Mouse (Mus musculus) 3134 (cell line): ENCODE data around the gene Cyp2w1.
"Not testable (repeated sequence)": the region's sequence is repeated elsewhere in the genome, so short reads cannot be mapped to it uniquely, and the experiment has no call there.

Source experiments
- DNase-seq: peaks from one replicate; pipeline ENCODE4 v3.0.0-alpha.2; 2011; ENCODE audit warnings: low spot score; ENCODE audit not compliant: insufficient read length; ENCODE audit errors: extremely low read depth

Cyp2w1 gene

DNA sequence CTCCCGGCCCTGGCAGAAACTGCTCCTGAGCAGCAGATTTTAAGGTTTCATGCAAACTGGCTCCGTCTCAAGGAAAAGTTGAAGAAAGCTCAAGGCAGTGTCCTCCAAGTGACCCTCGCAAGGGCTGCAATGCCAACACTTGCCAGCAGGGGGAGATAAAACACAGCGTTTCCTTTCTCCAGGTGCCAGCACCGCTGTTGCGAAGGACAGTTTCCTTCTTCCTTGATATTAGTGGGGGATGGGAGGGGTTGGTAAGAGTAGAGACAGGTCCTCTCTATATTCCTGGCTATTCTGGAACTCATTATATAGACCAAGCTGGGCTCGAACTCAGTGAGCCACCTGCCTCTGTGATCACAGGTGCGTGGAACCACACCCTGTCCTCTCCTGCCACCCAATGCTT lies 20.7 kb upstream of the Cyp2w1 start:
- no peak for DNase-seq

DNA sequence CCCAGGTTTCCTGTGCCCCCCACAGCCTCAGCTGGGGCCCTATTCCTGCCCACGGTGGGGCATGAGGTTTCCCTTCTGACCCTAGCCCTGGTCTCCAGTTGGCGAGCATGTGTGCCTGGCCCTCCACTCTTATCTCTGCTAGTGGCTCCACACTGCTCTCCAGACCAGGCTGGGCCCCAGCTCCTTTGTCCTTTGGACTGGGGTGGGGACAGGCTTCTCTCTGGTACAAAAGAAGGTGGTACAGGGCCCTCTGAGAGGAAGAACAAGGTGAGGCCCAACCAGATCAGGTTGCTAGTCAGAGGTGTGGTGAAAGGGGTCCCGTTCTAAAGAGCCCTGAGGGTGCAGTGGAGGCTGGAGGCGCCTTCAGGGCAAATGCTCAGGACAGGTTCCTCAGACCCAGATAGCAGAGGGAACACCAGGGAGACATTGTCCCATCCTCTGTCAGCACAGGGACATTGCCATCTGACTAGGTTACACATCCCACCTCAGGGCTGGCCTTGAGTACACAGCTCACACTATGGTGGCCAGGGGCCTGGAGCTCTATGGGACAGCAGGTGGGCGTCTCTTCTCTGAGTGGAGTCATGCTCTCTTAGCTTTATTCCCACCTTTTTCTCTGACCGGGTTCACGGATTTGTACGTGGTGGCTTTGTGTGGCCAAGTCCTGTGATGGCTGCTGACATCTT lies 19.7 kb upstream of the Cyp2w1 start:
- DNase-seq: no peak

GRCm38 (mm10) chr5:139333301-139334013 lies 19.0 kb upstream of the Cyp2w1 start:
- DNase-seq: no peak

GRCm38 (mm10) chr5:139334394-139334793 lies 18.0 kb upstream of the Cyp2w1 start:
- not testable (repeated sequence) for DNase-seq

GRCm38 (mm10) chr5:139335634-139336033 lies 16.8 kb upstream of the Cyp2w1 start:
- DNase-seq: no peak

- no peak for DNase-seq
Observed at GRCm38 (mm10) chr5:139337826-139338370, 14.5 kb upstream of the Cyp2w1 start.

- no peak for DNase-seq
Observed at GRCm38 (mm10) chr5:139338403-139338802, 14.0 kb upstream of the Cyp2w1 start.

DNA sequence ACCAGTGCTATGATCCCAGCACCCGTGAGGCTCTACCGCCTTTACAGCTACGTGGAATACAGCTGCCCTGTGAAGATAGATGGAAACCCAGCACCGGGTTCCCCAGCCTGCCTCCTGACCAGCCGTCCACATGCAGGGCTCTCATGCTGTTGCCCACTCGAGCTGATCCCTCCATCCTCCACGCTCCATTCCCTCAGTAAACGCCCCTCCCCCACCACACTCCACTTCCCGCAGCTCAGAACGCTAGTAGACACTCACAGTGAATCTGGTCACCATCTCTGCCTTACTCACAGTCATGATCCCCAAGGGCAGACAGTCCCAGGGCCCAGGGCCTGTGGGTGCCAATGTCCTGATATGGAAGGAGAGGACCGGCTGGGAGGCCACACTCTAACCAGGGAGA lies 13.5 kb upstream of the Cyp2w1 start:
- no peak for DNase-seq

DNA sequence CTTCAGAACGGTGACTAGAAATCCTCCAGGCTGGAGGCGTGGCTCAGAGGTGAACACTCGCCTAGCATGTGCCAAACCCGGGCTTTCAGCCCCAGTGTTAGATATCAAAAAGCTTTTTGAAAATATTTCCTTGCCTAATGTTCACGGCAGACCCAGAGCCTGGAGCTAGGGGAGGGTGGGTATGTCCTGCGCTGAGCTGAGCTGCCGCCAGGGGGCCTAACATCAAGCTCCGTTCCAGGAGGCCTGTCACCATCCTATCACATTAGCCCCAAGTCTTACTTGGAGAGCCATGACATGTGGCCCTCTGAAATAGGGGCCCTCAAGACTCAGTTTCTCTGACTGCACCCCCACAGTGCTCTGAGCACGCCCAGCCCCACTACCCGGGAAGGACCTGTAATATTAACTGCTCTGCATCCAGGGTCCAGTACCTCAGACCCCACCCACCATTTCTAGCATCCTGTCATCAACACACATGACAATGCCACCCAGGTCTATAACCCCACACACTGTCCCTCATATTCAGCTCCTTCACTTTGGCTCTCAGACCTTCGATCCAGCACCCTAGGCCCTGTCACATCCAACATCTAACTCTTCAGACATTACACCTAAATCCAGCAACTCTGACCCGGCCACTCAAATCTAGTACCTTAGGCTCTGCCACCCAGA lies 8.3 kb upstream of the Cyp2w1 start:
- DNase-seq: peak; percentile 81

DNA sequence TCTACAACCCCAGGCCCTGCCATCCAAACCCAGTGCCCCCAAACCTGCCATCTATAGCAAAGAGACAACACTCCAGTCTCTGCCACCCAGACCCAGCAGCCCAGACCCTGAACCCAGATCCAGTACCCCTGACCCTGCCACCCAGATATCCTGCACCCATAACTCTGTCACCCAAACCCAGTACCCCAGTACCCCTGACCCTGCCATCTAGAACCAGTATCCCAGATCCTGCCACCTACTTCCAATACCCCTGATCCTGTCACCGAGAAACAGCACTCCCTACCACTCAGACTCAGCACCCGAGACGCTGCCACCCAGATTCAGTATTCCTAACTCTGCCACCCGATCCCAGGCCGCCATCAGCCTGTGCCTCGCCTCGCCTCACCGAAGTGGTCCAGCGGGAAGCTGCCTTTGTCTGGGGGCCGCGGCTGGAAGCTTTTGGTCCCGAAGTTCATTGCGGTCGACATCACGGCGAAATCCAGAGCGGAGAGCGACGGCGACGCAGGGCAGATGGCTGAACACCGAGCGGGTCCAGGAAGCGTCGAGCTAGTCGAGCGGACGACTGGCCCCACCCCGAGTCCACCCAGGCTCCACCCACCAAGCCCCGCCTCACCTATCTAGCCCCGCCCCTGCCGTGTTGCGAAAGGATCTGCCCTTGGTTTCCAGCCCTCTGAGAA lies 7.6 kb upstream of the Cyp2w1 start:
- peak; percentile 97 for DNase-seq

DNA sequence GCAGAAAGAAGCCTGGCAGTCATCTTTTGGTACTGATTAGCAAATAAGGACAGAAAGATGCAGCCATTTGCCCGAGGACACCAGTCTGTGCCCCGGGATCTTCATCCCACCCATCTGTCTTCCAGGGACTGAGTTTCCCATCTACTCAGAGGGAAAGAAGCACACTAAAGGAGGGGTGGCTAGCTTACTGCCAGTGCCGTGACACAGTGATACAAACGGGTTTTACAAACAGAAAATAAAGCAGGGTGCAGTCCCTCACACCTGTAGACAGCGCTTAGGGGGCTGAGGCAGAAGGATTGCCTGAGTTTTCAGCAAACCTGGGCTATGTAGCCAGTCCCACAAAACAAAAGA lies 7.1 kb upstream of the Cyp2w1 start:
- DNase-seq: no peak

- no peak for DNase-seq
Observed at GRCm38 (mm10) chr5:139347225-139347624, 5.2 kb upstream of the Cyp2w1 start.

DNA sequence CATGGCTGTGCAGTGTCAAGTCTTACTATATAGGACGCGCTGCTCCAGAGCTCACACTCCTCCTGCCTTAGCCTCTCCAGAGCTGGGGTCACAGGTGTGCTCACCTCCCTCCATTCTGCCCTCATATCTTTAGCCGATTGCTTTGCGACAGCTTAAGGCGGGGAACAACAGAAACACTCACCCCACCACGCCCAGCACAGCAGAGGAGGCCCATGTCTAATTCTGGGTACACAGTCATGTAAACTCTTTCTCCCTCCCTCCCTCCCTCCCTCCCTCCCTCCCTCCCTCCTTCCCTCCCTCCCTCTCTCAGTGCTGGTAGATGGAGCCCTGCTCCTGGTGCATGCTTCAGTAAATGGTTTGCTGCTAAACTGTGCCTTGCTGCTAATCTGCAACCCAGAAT lies 2.7 kb upstream of the Cyp2w1 start:
- DNase-seq: no peak

GRCm38 (mm10) chr5:139351134-139351533 lies 1.3 kb upstream of the Cyp2w1 start, which contains the start of gene Cox19:
TSS of gene Cox19 (minus strand) at chr5:139351418.
- no peak for DNase-seq

GRCm38 (mm10) chr5:139351628-139352027 lies 789 bp upstream of the Cyp2w1 start:
- no peak for DNase-seq

- no peak for DNase-seq
Observed at GRCm38 (mm10) chr5:139353496-139353895, 1.1 kb downstream of the Cyp2w1 start.

- DNase-seq: no peak
Observed at GRCm38 (mm10) chr5:139353946-139354345, 1.5 kb downstream of the Cyp2w1 start.

GRCm38 (mm10) chr5:139355235-139355772 lies 2.9 kb downstream of the Cyp2w1 start:
- peak; percentile 54 for DNase-seq

DNA sequence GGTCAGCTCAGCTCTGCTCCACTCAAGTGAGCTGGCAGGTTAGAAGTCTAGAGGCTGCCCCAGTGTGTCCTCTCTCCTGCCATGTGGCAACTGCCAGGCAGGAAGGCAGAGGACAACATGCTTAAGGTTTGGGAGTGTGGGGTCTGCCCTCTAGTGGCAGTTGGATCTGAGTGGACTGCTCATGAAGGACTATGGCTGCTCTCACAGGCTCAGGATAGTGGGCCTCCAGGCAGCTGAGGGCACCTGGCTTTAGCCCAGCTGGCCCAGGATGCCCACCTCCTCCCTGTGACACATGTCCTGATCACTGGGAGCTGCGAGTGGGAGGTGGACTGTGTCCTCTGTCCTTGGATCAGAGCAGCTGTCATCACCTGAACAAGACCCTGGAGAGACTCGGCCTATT lies 6.2 kb downstream of the Cyp2w1 start:
- no peak for DNase-seq

DNA sequence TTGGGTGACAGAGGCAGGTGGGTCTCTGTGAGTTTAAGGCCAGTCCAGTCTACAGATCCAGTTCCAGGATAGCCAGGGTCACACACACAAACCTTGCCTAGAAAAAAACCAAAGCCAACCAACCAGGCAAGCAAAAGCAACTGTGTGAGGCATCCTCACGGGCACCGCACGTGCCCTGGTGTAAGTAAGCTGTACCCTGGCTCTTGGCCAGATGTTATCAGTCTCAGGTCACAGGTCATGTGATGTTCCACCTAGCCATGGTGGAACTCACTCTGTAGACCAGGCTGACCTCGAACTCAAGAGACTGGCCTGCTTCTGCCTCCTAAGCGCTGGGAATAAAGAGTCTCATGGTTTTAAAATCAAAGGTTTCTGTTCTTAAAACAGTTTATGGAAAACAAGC lies 6.8 kb downstream of the Cyp2w1 start:
- DNase-seq: no peak

DNA sequence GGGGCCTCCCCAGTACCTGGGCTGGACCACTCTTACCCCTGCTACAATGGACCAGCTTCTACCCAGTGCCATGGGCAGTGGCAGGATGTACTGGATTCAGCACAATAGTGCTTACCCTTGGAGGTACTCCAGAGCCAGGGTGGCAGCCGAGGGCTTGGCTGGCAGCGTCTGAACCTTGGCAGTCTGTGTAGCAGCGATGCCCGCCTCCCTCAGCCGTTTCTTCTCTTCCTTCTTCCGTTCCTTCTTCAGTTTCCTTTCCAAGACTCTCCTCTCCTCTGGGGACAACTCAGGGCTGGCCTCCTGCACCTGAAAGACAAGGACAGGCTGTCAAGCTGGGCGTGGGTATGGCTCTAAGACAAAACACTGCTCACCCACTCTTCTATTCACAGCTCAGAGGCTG lies 11.4 kb downstream of the Cyp2w1 start:
- DNase-seq: no peak
